Mouse (Mus musculus): ENCODE measurements around the gene Os9.
"Not testable (repeated sequence)": the region's sequence is repeated elsewhere in the genome, so short reads cannot be mapped to it uniquely, and the experiment has no call there.

The Os9 gene

DNA sequence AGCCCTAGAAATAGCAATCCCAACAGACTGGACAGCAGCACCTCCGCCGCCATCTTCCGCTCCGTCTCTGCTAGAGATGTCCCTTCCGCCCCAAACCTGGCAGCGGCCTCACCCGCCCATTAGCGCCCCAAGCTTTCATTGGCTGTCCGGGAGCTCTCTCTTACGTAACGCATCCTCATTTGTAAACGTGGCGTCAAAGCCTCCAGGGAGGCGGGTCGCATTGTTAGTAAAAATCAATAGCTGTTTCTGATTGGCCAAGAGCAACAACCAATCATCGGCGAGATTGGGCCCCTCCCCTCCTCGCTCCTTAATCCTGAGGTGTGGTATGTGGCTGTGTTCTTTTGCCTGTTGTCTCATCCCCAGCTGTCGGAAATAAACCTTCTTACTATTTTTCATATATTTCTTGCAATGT, at the start of gene Os9:
TSS of gene Os9 (minus strand) at position 66 of the 412 bp plus-strand sequence.
- peak; percentile 100 for DNase-seq

DNA sequence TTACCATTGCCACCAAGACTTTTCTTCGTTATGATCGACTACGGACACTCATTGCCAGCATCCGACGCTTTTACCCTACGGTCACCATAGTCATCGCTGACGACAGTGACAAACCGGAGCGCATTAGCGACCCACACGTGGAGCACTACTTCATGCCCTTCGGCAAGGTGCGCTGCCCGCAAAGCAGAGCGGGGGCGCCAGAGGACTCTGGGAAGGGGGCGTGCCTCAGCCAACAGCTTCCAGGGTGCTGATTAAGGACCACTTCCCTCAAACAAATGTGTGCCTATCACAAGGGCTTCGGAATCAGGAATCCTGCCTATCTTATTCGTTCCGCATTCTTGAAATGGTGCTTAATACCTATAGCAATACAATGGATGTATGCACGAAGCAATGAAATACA, 49.1 kb upstream of the Os9 start:
- peak; percentile 39 for DNase-seq

DNA sequence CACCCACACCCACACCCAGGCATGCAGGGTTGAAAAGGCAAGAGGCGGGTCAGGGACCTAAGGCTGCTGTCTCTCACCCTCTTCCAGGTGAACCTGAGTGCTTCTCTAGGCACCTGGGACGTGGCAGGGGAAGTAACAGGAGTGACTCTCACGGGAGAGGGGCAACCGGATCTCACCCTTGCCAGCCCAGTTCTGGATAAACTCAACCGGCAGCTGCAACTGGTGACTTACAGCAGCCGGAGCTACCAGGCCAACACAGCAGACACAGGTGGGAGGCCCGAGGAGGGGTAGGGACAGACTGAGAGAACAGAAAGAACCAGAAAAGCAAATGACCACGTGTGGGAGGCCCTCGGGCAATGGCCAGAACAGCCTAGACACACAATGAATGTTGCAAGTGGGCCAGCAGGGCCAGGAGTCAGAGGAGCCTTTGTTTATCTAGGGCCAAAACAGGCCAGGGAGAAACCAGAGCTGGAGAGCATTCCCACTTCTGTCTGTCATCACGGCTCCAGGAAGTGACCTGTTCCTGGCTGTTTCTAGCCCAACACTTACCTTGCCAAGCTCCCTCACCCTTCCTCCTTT, 46.8 kb upstream of the Os9 start:
- DNase-seq: peak; percentile 41

DNA sequence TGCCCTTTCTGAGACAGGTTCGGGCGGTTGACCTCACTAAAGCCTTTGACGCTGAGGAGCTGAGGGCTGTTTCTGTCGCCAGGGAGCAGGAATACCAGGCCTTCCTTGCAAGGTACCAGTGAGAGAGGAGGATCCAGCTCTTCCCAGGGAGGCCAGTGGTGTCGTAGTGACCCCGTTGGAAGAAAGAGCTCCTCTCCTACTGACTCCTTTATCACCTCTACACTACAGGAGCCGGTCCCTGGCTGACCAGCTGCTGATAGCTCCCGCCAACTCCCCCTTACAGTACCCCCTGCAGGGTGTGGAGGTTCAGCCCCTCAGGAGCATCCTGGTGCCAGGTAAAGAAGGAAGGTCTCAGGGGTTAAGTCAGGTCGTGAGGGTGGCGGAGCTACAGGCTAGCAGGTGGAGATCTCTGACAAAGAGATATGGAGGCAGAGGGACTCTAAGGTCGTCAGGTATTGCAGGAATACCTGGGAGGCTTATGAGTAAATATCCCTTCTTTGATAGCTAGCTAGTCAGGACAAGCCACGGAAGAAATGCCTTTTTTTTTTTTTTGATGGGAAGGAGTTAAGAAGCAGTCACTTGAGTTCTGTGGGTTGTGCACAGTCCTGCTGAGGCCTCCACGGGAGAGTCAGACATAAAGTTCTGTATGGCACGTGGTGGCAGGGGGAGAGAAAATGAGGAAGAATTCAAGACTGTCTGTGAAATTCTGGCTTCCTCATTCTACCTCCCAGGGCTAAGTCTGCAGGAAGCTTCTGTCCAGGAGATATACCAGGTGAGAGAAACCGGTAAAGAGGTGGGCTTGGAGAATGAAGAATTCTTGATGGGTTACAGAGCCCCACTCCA, 46.1 kb upstream of the Os9 start:
- peak; percentile 57 for DNase-seq

DNA sequence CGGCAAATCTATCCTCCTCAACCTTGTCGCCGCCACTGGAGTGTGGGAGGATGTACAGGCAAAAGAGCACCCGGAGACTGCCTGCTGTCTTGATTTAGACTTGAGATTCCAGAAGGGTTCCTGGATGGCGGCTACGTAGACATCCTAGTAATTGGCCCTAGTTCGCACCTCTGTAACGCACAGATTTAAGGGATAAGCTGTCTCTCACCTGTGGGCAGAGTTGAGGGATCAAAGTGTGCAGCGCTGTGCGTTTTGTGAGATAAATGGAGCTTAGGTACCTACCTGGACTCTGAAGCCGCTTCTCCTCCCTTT, 45.4 kb upstream of the Os9 start:
- DNase-seq: no peak

DNA sequence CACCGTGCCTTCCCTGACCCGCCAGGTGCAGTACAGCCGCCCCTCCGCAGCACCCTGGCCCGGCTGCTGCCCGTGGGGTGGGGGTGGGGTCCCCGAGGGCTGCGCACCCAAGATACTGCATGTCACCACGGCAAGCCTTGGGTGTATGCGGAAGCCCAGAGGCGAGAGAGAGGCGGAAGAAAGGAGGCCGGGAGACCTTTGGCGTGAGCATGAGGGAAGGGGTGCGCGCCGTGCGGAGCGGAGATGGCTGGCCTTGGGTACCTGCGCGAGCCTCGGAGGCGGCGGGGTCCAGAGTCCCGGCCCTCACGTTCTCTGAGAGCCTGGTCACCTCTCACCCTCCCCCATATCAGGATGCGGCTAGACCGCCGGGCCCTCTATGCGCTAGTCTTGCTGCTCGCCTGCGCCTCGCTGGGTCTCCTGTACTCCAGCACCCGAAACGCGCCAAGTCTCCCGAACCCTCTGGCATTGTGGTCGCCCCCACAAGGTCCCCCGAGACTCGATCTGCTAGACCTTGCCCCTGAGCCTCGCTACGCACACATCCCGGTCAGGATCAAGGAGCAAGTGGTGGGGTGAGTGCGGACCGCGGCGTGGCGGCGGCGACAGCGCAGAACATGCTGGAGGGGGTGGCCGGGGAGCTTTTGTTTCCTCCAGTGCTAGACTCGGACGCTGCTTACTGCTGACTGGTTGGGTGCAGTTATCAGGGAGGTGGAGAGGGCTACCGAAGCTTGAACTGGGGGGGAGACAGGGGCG, 44.9 kb upstream of the Os9 start:
- DNase-seq: peak; percentile 68

DNA sequence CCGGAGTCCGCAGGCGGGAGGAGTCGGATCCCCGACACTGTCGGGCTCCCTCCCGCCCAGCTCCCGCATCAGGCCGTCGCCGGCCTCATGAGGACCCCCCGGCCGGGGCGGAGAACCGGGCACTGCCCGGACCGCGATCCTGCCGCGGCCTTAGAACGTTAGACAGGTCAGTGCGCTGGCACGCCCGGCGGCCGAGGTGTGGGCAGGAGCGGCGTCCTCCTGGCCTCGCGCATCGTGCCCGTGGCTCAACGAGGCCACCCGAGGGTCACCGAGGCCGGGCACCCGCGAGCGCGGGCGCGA, 44.4 kb upstream of the Os9 start:
- DNase-seq: no peak

DNA sequence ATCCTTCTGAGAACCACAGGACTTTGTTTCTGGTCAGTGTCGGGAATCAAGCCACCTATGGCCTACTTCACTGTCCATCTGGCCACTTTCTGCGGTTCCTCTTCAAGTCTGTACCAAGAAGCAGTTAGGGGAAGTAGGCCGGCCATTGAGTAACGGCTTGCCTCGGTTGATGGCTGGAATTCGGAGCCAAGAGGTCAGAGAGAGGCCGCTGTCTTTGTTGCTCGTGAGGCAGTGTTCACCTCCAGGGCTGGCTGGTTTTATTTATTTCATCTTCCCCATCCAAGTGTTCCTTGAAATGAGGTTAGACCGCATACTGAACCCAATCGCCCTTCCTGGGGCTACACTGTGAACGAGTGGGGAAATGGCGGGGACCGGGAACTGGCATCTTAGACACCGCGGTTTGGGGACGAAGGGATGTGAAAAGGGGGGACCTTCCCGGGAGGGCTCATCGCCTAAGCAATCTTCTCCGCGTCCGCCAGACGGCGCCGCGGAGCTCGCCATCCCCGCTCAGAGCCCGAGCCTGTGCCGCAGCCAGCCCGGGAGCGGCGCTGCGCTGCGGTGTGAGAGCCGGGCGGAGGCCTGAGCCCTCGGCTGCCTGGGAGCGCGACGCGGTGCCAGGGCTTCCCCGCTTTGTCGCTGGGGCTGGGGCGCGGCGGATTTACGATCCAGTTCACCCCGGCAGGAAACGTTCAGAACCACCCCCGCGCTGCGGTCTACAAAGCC, 43.9 kb upstream of the Os9 start, which contains the start of gene B4galnt1:
TSS of gene B4galnt1 (plus strand) at position 595 of the 723 bp plus-strand sequence.
- peak; percentile 89 for DNase-seq

DNA sequence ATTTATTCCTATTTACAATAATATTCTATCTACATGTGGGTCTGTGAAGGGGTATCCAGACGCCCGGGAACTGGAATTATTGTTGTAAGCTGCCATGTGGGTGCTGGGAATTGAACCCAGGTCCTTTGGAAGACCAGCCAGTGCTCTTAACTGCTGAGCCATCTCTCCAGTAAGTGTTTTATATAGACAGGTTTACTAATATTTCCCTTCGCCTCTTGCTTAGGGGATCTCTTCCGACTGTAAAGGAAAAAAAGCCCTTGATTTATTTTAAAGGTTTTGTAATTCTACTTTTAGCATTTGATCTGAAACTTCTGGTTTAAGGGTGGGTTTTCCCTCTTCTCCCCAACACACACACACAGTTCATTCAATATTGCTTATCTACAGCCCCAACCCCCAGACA, 43.3 kb upstream of the Os9 start:
- no peak for DNase-seq

DNA sequence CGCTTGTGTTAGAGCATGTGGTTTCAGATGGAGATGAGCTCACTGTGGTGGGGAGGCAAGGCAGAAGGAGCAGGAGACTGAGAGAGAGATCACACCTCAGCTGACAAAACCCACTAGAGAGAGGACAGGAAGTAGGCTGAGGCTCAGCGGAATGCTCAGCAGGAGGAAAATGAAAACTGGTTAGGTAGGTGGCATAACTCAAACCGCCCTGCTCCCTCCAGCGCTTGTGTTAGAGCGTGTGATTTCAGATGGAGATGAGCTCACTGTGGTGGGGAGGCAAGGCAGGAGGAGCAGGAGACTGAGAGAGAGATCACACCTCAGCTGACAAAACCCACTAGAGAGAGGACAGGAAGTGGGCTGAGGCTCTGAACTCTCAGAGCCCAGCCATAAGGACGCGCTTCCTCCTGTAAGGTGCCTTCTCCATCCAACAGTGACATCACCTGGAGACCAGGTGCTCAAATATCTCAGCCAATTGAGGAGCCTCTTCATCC, 41.9 kb upstream of the Os9 start:
- not testable (repeated sequence) for DNase-seq

DNA sequence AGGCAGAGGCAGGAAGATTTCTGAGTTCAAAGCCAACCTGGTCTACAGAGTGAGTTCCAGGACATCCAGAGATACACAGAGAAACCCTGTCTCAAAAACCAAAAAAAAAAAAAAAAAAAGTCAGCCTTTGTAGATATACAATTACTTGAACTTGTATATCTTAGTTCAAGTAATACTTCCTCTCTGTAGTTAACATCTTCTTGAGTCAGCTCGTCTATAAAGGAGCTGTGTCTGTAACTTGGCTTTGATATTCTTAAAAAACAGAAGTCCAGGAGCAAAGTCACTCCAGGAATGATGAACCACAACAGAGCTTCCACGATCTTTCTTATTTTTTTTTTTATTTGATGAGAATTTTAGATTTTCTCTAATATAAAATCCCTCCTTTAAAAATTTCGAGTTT, 39.8 kb upstream of the Os9 start:
- no peak for DNase-seq

DNA sequence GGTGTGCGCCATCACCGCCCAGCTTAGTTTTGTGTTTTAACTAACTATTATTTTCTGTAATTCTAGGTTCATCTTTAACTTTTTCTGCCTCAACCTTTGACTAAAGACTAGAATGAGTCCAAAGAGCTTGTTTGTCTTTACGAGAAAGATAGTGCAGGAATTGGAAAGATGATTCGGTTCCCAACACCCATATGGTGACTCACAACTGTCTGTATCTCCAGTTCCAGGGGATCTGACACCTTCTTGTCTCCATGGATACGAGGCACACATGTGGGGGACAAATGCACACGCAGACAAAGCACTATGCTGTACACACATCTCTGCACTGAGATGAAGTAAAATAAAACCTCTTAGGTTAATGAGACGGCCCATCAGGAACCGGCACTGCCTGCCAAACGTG, 39.1 kb upstream of the Os9 start:
- DNase-seq: no peak

DNA sequence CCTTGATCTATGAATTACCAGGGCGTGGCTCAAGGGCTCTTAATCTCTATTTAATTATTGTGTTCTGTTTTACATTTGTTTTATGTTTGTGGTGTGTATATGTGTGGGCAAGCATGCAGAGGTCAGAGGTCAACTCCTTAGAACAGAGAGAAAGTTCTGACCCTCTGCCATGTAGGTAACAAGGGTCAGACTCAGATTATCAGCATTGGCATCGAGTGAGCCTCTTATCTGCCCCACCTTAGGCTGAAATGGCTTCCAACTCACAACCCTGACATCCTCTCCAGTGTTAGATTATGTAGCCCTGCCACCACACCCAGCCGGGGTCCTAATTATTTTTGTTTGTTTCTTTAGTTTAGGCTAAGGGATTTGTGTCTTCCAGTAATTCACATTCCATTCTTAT, 37.5 kb upstream of the Os9 start:
- DNase-seq: no peak

DNA sequence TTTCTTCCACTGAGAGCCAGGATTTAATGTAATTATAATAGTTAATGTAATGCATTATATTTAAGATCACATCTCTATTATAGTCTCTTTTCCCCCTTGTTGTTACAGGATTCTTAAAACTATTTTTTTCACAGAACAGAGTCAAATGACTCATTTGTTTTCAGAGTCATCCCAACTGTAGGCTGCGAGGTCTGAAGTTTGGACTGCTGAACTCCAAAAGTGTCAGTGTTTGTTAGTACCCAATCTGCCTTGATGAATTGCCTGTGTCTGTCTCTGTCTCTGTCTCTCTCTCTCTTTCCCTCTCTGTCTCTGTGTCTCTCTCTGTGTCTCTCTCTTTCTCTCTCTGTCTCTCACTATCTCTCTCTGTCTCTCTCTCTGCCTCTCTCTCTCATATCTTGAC, 35.6 kb upstream of the Os9 start:
- no peak for DNase-seq

DNA sequence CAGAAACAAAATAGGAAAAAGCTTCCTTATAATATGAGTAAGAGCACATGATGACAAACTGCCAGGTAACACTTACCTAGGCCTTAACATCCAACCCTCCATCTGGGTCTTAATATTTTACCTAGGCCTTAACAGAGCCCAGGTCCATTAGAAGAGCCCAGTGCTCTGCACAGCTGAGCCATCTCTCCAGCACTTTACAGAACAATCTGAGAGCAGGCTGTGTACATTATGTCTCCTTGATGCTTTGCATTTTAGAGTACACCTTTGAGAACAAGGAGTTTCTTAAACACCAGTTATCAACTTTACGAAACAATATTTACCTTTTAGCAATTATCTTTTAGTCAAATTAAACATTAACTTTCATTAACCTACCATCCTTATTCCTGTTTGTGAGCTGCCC, 35.2 kb upstream of the Os9 start:
- no peak for DNase-seq

DNA sequence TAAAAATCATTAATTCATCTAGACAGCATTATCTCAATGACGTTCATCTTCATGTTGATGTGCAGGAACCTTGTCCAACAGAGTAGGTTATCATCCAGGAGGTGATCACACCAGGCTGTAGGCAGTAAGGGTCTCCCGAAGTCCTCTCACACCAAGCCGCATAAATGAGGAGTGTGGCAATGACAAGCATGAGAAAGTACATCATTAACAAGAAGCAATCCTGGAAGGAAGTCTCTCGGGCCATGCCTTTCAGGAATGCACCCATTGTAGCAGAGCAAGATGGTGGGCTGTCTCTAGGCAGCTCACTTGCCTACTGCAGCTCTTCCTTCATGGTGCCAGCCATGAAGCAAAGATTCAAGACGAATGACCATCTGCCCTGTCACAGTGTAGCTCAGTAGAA, 33.7 kb upstream of the Os9 start:
- no peak for DNase-seq

DNA sequence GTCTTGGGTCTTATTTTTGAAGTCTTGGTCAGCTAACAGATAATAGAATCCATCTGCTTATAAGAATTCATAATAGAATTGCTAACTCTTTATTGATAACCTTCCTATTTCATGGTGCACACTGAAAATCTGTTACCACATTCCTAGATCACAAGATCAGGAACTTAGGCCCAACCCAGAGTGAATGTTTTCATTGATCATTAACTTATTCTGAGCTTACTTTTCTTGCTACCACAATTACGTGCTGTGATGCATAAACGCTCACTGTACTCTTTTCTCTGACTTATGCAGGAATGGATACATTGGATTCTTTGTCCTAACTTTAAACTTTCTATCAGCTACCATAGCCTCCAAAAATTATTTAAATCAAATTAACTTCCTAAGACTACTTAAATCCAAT, 33.3 kb upstream of the Os9 start:
- DNase-seq: no peak

DNA sequence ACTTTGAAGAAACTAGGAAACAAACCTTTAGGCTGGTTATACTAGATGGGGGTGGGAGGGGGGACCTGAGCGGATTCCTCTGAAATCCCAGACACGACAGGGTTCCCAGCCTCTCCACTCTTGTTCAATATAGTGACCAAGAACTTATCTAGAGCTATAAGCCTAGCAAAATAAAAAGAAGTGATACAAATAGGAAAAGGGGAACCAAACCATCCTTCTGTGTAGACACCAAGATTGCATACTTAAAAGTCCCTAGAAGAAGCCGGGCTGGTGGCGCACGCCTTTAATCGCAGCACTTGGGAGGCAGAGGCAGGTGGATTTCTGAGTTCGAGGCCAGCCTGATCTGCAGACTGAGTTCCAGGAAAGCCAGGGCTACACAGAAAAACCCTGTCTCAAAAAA, 32.4 kb upstream of the Os9 start:
- no peak for DNase-seq

DNA sequence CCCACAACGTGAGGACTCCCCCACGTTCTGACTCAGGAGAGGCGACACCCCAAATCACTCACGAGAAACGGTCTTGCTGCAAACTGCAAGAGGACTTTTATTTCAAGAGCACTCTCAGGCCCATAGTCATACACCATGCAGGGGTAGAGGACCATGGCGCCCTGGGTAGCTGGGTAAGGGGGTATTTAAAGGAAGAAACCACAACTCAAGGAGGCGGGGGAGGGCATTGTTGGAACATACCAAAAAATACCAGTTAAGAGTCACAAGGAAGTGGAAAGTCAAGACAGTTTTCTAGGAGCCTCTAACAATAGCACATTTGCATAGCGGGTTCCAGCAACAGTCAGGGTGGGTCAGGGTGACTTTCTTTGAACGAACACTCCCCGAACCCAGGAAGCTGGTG, 31.6 kb upstream of the Os9 start:
- not testable (repeated sequence) for DNase-seq

DNA sequence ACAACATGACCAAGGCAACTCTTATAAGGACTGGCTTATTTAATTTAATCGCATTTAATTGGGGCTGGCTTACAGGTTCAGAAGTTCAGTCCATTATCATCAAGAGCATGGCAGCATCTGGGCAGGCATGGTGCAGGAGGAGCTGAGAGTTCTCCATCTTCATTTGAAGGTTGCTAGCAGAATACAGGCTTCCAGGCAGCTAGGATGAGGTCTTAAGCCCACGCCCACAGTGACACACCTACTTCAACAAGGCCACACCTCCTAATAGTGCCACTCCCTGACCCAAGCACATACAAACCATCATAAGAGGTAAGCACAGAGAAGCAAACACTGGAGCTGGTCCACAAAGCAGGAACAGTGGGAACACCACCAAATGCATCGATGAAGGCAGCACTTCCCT, 30.3 kb upstream of the Os9 start:
- not testable (repeated sequence) for DNase-seq

DNA sequence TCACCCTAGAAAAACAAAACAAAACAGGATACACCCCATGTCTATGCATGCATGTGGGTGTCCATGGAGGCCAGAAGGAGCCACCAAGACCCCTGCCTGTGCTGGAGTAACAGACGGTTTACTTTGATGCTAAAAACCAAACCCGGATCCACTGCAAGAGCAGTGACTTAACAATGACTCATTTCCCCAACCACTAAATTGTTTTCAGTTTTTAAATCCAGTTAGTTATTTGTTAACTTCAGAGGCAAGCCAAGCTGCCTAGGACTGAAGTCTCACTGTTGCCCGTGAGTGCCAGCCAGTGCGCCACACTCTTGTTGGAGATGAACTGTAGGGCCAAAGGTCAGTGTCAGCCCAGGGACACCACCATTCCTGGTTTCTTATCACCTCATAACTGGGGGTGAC, 29.5 kb upstream of the Os9 start:
- no peak for DNase-seq

DNA sequence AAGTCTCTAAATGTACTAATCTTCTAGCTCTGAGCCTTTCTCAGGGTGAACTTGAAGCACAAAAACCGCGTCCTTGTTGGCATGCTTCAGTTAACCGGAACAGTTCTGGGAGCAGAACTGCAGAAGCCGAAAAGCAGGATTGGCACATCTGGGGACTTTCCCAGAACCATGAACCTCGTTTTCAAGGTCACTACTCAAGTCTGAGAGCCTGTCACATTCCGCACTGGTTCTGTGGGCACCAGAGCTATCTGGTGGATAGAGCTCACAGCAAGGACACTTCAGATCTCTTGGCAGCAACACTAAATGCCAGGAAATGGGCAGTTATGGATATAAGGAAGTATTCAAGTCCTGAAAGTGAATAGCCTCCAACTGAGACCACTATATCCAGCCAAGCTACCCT, 26.2 kb upstream of the Os9 start:
- no peak for DNase-seq

DNA sequence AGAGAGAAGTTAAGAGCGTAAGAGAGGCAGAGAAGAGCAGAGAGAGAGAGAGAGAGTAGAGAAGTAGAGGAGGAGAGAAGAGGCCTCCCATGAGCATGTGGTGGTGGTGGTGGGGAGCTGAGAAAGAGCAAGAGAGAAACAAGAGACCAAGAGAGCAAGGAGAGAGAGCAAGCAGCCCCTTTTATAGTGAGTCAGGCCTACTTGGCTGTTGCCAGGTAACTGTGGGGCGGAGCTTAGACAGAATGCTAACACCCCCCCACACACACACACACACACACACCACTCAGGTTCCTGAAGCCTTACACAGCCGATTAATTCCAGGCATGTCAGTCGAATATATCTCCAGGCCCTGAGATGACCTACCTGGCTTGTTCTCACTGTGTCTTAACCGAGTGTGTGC, 24.4 kb upstream of the Os9 start:
- DNase-seq: no peak

DNA sequence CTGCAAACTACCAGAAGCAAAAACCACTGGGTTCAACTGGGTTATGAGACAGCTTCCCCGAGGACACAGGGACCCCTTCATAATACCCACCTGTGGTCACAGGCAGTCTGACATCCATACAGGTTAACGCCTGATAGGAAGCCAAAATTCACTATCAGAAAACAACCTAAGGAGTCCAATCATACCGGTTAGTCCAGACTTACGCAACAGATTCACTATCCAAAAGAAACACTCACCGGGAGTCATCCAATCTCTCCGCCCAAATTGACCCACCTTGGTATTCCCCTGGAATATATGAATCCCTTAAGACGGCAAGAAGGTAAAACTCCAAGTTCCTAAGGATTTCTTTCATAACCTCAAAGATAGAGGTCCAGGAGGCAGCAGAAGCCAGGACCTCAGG, 23.6 kb upstream of the Os9 start:
- DNase-seq: no peak

Data from cerebellum, adult 9-10 months (tissue).